Mouse (Mus musculus): ENCODE results near the gene Wwc2.

- TF ChIP-seq CTCF (IDR thresholded peaks at IDR 0.05; ENCODE audit: extremely low read depth, insufficient read depth, low read length) (no peak), POLR2A (IDR thresholded peaks at IDR 0.05; ENCODE audit: extremely low read depth, insufficient read depth, low read length) (no peak)
Measured at GRCm38 (mm10) chr8:47971121-47971520, 19.6 kb downstream of the Wwc2 start.
